Mouse (Mus musculus) CH12.LX (cell line): ENCODE data around the gene 5330417H12Rik. TPM values are rescaled to one million over a fixed set of nuclear protein-coding genes. Genes with fewer than 3 reads are reported as not detected.

Experiments
- DNase-seq: peaks from one replicate; pipeline ENCODE4 v3.0.0-alpha.2; 2013; ENCODE audit errors: extremely low read depth
- H3K27ac ChIP-seq: 2 replicates; pipeline ENCODE4 v1.5.1; 2012; ENCODE audit warnings: low read depth, mild to moderate bottlenecking, control low read depth, moderate library complexity; ENCODE audit not compliant: insufficient read depth
- H3K27me3 ChIP-seq: replicated peaks from 2 replicates; pipeline ENCODE3; 2012; ENCODE audit warnings: inconsistent platforms
- H3K36me3 ChIP-seq, 2 experiments: replicated peaks in 1 of 2; 2 replicates each; pipeline versions ENCODE3 to v1.6.1; 2012; ENCODE audit warnings: inconsistent platforms in 1 of 2, low read length in 1 of 2, mild to moderate bottlenecking in 1 of 2, mixed read lengths in 1 of 2, moderate library complexity in 1 of 2; ENCODE audit not compliant: control insufficient read depth in 1 of 2, insufficient read depth in 1 of 2
- H3K4me1 ChIP-seq, 2 experiments: 2 replicates each; pipeline ENCODE4 v1.6.1; 2012; ENCODE audit warnings: inconsistent platforms in 1 of 2, moderate library complexity in 1 of 2; ENCODE audit not compliant: insufficient read depth in 2 of 2, control insufficient read depth in 1 of 2
- H3K4me2 ChIP-seq: 2 replicates; pipeline ENCODE4 v1.6.1; 2012; ENCODE audit warnings: low read depth, mild to moderate bottlenecking, control low read depth; ENCODE audit not compliant: poor library complexity, insufficient read depth, severe bottlenecking
- H3K4me3 ChIP-seq, 3 experiments: fragments of 150-350 bp in 1 of 3; sonication (generic) in 1 of 3; replicated peaks in 1 of 3; 2 replicates each; pipeline versions ENCODE3 to v1.5.1; 2011 to 2012; ENCODE audit warnings: low read depth in 2 of 3, low read length in 2 of 3, mild to moderate bottlenecking in 2 of 3, moderate library complexity in 2 of 3, control low read depth in 1 of 3, improper control_type of control experiment in 1 of 3, inconsistent platforms in 1 of 3, mixed read lengths in 1 of 3; ENCODE audit not compliant: poor library complexity in 1 of 3
- H3K79me2 ChIP-seq: replicated peaks from 2 replicates; pipeline ENCODE4 v1.6.1; 2012; ENCODE audit warnings: mild to moderate bottlenecking, moderate library complexity; ENCODE audit not compliant: control insufficient read depth, poor library complexity, insufficient read depth, severe bottlenecking; ENCODE audit errors: extremely low read depth
- H3K9ac ChIP-seq: 2 replicates; pipeline ENCODE4 v1.6.1; 2012; ENCODE audit warnings: low read depth, mild to moderate bottlenecking, control low read depth, moderate library complexity; ENCODE audit not compliant: insufficient read depth
- H3K9me3 ChIP-seq: replicated peaks from 2 replicates; pipeline ENCODE3; 2012; ENCODE audit warnings: low read length, inconsistent platforms, mixed read lengths
- BHLHE40 ChIP-seq: IDR thresholded peaks from 2 replicates; pipeline ENCODE4 v1.6.1; 2011; ENCODE audit warnings: mild to moderate bottlenecking, low read depth, low read length, improper control_type of control experiment
- CTCF ChIP-seq, 2 experiments: IDR thresholded peaks in 1 of 2; conservative IDR thresholded peaks in 1 of 2; 2 replicates each; pipeline ENCODE4 v1.5.1; 2011 to 2012; ENCODE audit warnings: low read depth in 2 of 2, low read length in 2 of 2, improper control_type of control experiment in 1 of 2, inconsistent platforms in 1 of 2, mild to moderate bottlenecking in 1 of 2, moderate library complexity in 1 of 2
- ETS1 ChIP-seq: conservative IDR thresholded peaks from 2 replicates; pipeline ENCODE4 v1.6.1; 2012; ENCODE audit warnings: low read depth, mild to moderate bottlenecking, inconsistent platforms, low read length, improper control_type of control experiment, moderate library complexity
- HCFC1 ChIP-seq: IDR thresholded peaks from 2 replicates; pipeline ENCODE4 v1.6.1; 2012; ENCODE audit warnings: low read depth, mild to moderate bottlenecking, inconsistent platforms, low read length, improper control_type of control experiment
- NRF1 ChIP-seq: IDR thresholded peaks from 2 replicates; pipeline ENCODE4 v1.6.1; 2014; ENCODE audit warnings: low read depth, mild to moderate bottlenecking, inconsistent platforms, low read length, improper control_type of control experiment, moderate library complexity
- PAX5 ChIP-seq: IDR thresholded peaks from 2 replicates; pipeline ENCODE4 v1.6.1; 2012; ENCODE audit warnings: low read length, inconsistent platforms, mixed read lengths
- RAD21 ChIP-seq: IDR thresholded peaks from 2 replicates; pipeline ENCODE4 v1.6.1; 2011; ENCODE audit warnings: low read depth, mild to moderate bottlenecking, low read length, improper control_type of control experiment, moderate library complexity
- SIN3A ChIP-seq: IDR thresholded peaks from 2 replicates; pipeline ENCODE4 v1.6.1; 2012; ENCODE audit warnings: low read length, improper control_type of control experiment, inconsistent platforms
- SMC3 ChIP-seq: IDR thresholded peaks from 2 replicates; pipeline ENCODE4 v1.6.1; 2011; ENCODE audit warnings: low read depth, low read length, improper control_type of control experiment
- TBP ChIP-seq: conservative IDR thresholded peaks from 2 replicates; pipeline ENCODE4 v1.6.1; 2011; ENCODE audit warnings: low read depth, low read length, improper control_type of control experiment
- TCF12 ChIP-seq: IDR thresholded peaks from 2 replicates; pipeline ENCODE4 v1.6.1; 2014; ENCODE audit warnings: low read depth, mild to moderate bottlenecking, inconsistent platforms, low read length, improper control_type of control experiment
- USF1 ChIP-seq: IDR thresholded peaks from 2 replicates; pipeline ENCODE4 v1.6.1; 2014; ENCODE audit warnings: low read depth, mild to moderate bottlenecking, inconsistent platforms, low read length, improper control_type of control experiment
- USF2 ChIP-seq: conservative IDR thresholded peaks from 2 replicates; pipeline ENCODE4 v1.6.1; 2011; ENCODE audit warnings: low read depth, low read length, improper control_type of control experiment
- ZNF384 ChIP-seq: IDR thresholded peaks from 2 replicates; pipeline ENCODE4 v1.6.1; 2012; ENCODE audit warnings: low read depth, low read length, improper control_type of control experiment, inconsistent platforms
- dilution Hi-C: fragments of 300-500 bp; cut with MboI; formaldehyde crosslinking; loops from 2 replicates; pipeline ENCODE4 v1.14.3; 2020; ENCODE audit warnings: low sequenced_read_pairs; ENCODE audit not compliant: extremely low pct_unique_long_range_greater_than_20kb, extremely low pct_ligation_motif_present
- in situ Hi-C: fragments of 300-500 bp; cut with MboI; formaldehyde crosslinking; loops from 3 replicates; pipeline ENCODE4 v1.14.3; 2019; ENCODE audit warnings: low sequenced_read_pairs, low pct_ligation_motif_present, low pct_unique_long_range_greater_than_20kb, mixed read lengths
- polyA plus RNA-seq: library from polyadenylated mRNA; unstranded; fragments of >175 nt; gene quantifications from 2 replicates; pipeline ENCODE4 v1.2.1, GENCODE M21; 2012; ENCODE audit warnings: low read depth; ENCODE audit not compliant: insufficient read length
- total RNA-seq, 2 experiments: library from RNA; depleted of rRNA; stranded (reverse); fragments of 300-350 nt in 1 of 2; fragments of >200 nt in 1 of 2; gene quantifications; 2 replicates each; pipeline ENCODE4 v1.2.3; 2012 to 2014

The 5330417H12Rik gene
- total and polyA plus RNA-seq, 3 experiments: not detected

- Histone ChIP-seq H3K9me3 (no peaks in the 10 kb centered on the region), H3K4me1 (peaks cover 27 to 87% of the 10 kb centered on the region in 2 experiments), H3K79me2 (peaks cover 3% of the 10 kb centered on the region; the same call in 1 of the 2 replicates), H3K4me3 (no peak overlapping the region), H3K4me2 (no peak overlapping the region), H3K27me3 (no peaks in the 10 kb centered on the region), H3K36me3 (peaks cover 15 to 91% of the 10 kb centered on the region in 2 experiments), H3K27ac (no peak overlapping the region), H3K9ac (no peak overlapping the region)
- no peak for DNase-seq
- in situ Hi-C loops: no loop called here
- TF ChIP-seq RAD21: no peak
- no peak for TF ChIP-seq BHLHE40
- TF ChIP-seq USF2: no peak
- dilution Hi-C loops: no loop called here
These were observed 41.4 kb upstream of the 5330417H12Rik start for GRCm38 (mm10) chr7:107666262-107666902.

- no peak for DNase-seq
- H3K27me3 ChIP-seq: no peaks in the 10 kb centered on the region
- H3K27ac ChIP-seq: no peak overlapping the region
- in situ Hi-C loops (no loop called here), dilution Hi-C loops (no loop called here)
- peaks cover 27 to 93% of the 10 kb centered on the region in 2 experiments for H3K4me1 ChIP-seq
- H3K4me2 ChIP-seq: no peak overlapping the region
- H3K79me2 ChIP-seq: peaks cover 3% of the 10 kb centered on the region; the same call in 1 of the 2 replicates
- no peaks in the 10 kb centered on the region for H3K9me3 ChIP-seq
- no peak overlapping the region for H3K4me3 ChIP-seq
- H3K9ac ChIP-seq: no peak overlapping the region
- H3K36me3 ChIP-seq: peaks cover 12 to 88% of the 10 kb centered on the region in 2 experiments
- TF ChIP-seq ETS1: no peak
- no peak for TF ChIP-seq HCFC1
- no peak for TF ChIP-seq USF1
- no peak for TF ChIP-seq TBP
- TF ChIP-seq SMC3: no peak
- no peak for TF ChIP-seq NRF1
- no peak for TF ChIP-seq SIN3A
- no peak for TF ChIP-seq CTCF (conservative IDR thresholded peaks at IDR 0.05 in 1 of 2, IDR thresholded peaks at IDR 0.05 in 1 of 2; ENCODE audit: low read depth in 2 of 2, low read length in 2 of 2)
- no peak for TF ChIP-seq PAX5
- TF ChIP-seq ZNF384: no peak
- no peak for TF ChIP-seq TCF12
These were observed 40.8 kb upstream of the 5330417H12Rik start for GRCm38 (mm10) chr7:107665586-107666261.
